Mouse (Mus musculus) mesoderm, embryonic 11.5 days (tissue): Measurements from ENCODE around the gene Rab9.

Experiments
- DNase-seq: peaks from one replicate; pipeline ENCODE4 v3.0.0-alpha.2; 2012; ENCODE audit warnings: low read depth, low spot score

Rab9 gene

GRCm38 (mm10) chrX:166453532-166453931 lies 26.1 kb downstream of the Rab9 start:
- DNase-seq, result no peak

DNA sequence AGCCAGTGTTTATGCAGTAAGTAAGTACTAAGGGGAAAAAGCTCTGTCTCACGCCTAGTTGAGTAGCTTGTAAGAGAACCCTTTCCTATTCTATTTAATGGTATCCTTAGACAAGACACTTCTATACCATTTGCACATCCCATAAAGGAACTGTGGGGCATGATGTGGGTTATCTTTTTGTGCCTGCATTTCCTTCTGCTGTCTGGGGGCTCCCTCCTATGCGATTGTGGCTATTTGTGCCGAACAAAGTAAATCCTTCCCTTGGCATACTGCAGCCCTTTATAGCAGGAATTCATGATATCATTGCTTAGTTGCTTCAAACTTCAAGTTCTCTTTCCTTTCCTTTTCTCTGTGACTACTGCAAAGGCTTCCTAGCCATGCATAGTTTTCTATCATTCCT lies 35.1 kb downstream of the Rab9 start:
- DNase-seq, result no peak

GRCm38 (mm10) chrX:166440616-166441063 lies 39.0 kb downstream of the Rab9 start, which contains the start of gene Ofd1:
Gene Ofd1, minus strand, starts transcription at chrX:166440704.
- peak; percentile 94 for DNase-seq

- no peak for DNase-seq
These were observed 39.5 kb downstream of the Rab9 start, which contains the start of gene Trappc2 for GRCm38 (mm10) chrX:166440036-166440615. Gene Trappc2, plus strand, starts transcription at chrX:166440574.

GRCm38 (mm10) chrX:166434812-166435211 lies 44.9 kb downstream of the Rab9 start:
- DNase-seq, result peak; percentile 5

- DNase-seq, result peak; percentile 8
These were observed 63.5 kb downstream of the Rab9 start for GRCm38 (mm10) chrX:166416196-166416595.

GRCm38 (mm10) chrX:166407865-166408264 lies 71.8 kb downstream of the Rab9 start:
- no peak for DNase-seq
